Mouse (Mus musculus) layer of hippocampus, adult 18-20 months (tissue): ENCODE results near the gene Taf1d. TPM values are rescaled to one million over a fixed set of nuclear protein-coding genes. Genes with fewer than 3 reads are reported as not detected.

ENCODE experiments used
- microRNA-seq, 2 experiments: library from miRNA; unstranded; fragments of <30 nt; microRNA quantifications; one replicate each; pipeline ENCODE4 v1.2.0; 2021
- total RNA-seq, 2 experiments: library from RNA; stranded (reverse); gene quantifications; 2 replicates each; pipeline ENCODE4 v1.2.3; 2021

The Taf1d gene
- total RNA-seq, 2 experiments from 2014 or later = 30.6 to 32.9 TPM

Small RNAs within 50 kb of the gene (microRNA-seq; reads per million reads assigned to microRNA genes)
- gene Gm49349 (0 reads per million in 2 experiments), gene mmu-mir-7650 (0 reads per million in 2 experiments)

Other genes starting within 250 kb of the Taf1d start
- not detected for gene Hephl1, start 194.1 kb upstream of the Taf1d start, total RNA-seq
- 1 to 10 TPM; 6.4 TPM for gene Vstm5, start 67.2 kb upstream of the Taf1d start, total RNA-seq
- 10 to 100 TPM; 35.7 to 40.0 TPM for gene Med17, start 26.3 kb upstream of the Taf1d start, total RNA-seq
- 10 to 100 TPM; 16.7 to 18.2 TPM for gene 4931406C07Rik, start 234 bp downstream of the Taf1d start, total RNA-seq
- gene Cep295, start 51.6 kb downstream of the Taf1d start, total RNA-seq = 10 to 100 TPM; 18.5 to 21.1 TPM
- gene Smco4, start 187.2 kb downstream of the Taf1d start, total RNA-seq = 1 to 10 TPM; 6.4 to 7.5 TPM